Mouse (Mus musculus) ZHBTc4 (cell line): ENCODE measurements around the gene Ganc.
A peak's percentile ranks its signal among the peaks of the same experiment; 100 is the strongest.

ENCODE experiments used
- DNase-seq: peaks from one replicate; pipeline ENCODE4 v3.0.0-alpha.2; 2011; ENCODE audit warnings: low read depth, low spot score

Ganc gene

DNA sequence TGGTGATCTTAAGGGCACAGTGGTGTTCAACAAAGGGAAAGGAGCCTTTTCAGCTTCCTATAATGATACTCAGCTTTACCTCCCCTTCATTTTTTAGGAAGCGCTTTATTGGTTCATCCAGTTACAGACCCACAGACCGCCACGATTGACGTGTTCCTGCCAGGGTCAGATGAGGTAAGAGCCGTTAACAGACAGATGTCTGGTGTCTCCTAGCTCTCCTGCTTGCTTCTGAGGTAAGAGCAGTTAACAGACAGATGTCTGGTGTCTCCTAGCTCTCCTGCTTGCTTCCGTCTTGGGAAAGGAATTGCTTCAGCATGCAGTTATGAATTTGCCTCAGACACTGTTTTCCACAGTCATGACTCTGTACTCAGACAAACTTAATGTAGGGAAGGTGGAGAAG is 47.0 kb downstream of the Ganc start:
- no peak for DNase-seq

DNA sequence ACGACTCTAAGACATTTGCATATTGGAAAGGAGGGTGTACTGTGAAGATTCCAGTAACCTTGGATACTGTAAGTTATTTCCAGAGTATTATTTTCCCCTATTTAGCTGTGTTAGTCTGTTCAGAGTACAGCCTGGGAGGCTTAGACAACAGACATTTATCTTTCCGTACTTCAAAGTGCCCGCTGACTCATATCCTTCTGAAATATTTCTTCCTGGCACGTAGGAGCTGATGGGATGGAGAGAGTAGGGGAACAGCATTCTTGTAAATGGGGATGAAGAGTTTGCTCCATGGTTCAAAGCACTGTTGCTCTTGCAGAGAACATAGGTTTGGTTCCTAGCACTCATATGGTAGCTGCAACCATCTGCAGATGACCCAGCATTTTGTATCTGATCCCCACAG is 48.9 kb downstream of the Ganc start:
- no peak for DNase-seq

DNA sequence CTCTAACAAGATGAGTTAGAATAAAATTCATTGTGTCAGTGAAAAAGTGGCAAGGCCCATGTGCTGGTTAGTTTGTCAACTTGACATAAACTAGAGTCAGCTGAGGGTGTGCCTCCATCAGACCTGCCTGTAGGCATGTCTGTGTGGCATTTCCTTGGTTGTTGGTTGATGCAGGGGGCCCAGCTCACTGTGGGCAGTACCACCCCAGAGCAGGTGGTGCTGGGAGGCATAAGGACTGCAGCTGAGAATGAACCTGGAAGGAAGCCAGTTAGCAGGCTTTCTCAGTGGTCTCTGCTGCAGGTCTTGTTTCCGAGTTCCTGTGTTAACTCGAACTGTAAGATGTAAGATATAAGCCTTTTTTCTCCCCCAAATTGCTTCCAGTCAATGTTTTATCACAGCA is 51.3 kb downstream of the Ganc start:
- no peak for DNase-seq

DNA sequence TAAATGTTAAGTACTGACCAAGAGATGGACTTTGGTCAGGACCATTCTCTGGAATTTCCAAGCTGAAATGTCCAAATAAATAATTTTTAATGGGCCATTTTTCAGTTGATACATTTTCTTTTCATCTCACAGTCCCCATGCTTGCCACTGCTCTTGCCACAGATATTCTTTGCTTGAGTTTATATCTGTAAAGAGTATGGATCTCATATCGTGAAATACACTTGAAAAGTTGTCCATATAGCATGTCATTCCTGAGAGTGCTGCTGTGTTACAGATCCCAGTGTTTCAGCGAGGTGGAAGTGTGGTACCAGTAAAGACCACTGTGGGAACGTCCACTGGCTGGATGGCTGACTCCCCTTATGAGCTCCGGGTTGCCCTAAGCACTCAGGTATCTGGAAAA is 52.0 kb downstream of the Ganc start, which contains the start of gene Capn3:
Gene Capn3 (plus strand): TSS at position 301 of the 400 bp plus-strand sequence.
- DNase-seq: no peak

DNA sequence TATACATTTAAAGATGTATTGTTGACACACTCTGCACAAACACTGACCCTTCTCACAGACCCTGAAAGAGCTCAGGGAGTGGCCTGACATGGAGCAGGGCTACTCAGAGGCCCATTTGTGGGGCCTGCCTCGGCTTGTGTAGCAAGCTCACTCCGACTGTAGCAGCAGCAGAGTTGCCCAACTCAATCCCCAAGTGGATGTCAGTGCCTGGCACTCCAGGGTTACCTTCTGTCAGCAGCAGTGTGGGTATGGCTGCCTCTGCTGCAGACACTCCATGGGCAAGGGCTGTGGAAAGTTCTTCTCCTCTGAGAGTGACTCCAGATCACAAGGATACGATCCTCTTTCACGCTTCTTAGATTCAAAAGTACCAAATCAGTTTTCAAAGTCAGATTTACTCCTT is 56.5 kb downstream of the Ganc start:
- DNase-seq: no peak

DNA sequence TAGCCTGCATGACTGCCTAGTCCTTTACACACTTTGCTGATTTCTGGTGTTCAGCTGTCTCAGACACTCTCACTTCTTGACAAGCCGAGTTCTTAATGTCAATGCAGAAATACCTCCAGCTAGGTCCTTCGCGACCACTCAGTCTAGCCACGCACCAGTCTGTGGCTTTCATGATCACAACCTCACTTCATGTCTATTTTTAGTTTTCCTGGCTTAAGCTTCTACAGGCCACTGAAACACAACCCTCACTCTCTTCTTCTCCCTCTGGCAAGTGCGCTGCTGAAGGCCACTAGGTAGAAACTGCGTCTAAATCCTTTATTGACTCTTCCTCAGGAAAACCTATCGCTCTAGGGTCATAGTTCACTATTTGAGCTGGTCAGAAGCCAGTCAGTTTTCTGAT is 59.6 kb downstream of the Ganc start:
- no peak for DNase-seq

DNA sequence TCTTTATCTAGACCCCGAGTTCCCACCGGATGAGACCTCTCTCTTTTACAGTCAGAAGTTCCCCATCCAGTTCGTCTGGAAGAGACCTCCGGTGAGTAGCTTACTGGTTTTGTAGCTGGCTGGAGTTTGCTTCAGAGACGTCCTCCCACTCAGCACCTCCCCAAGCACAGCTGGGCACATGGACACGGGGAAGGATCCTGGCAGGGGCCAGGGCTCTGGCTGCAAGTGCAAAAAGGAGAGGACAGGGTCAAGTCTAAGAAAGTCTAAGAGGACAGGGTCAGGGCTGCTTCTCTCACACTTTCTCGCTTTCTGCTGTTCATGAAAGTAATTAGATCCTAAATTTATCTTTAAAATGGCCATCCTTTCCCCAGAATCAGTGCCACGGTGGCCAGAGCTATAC is 60.4 kb downstream of the Ganc start:
- DNase-seq: no peak

DNA sequence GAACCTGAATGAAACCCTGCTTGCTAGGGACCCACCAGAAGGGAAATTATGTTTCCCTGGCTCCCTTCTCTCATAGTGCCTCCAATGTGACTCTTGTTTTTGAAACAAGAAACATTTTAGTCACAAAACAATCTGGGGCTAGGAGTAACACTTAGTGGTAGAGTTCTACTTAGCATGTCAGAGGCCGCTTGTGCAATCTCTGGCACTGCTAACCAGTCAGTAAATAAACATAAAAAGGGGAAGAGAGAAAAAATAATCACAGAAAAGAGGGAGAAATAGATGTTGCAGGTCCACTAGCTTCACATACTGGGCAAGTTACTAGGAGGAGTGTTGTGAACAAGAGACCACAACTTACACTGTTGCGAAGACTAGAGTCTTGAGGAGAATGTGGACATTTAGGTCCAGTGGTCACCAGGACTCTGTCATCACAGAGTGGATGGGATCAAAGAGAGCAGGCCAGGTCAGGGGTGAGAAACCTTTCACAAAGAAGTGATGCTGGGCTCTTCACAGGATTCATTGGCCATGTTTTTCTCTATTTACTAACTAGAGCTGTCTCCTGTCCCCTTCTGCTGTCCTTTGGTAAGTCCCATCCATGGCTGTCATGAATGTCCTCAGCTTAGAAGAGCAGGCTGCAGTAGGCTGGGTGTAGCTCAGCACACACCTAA is 61.2 kb downstream of the Ganc start:
- DNase-seq: no peak

DNA sequence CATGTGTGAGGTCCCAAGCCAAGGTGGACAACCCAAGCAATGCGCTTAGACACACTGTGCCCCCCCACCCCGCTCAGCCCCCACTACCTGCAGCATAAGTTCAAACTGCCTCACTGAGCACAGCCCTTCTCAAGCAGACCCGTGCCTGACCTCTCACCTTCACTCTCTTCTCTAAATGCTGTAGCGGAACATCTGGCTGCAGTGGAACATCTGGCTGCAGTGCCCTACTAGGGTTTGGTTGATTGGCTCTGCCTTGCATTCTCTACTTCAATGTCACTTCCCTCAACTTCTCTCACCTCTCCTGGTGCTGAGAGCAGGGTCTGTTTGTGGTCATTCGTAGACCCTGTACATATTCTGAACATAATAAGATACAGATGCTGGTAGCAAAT is 61.7 kb downstream of the Ganc start:
- DNase-seq: no peak

DNA sequence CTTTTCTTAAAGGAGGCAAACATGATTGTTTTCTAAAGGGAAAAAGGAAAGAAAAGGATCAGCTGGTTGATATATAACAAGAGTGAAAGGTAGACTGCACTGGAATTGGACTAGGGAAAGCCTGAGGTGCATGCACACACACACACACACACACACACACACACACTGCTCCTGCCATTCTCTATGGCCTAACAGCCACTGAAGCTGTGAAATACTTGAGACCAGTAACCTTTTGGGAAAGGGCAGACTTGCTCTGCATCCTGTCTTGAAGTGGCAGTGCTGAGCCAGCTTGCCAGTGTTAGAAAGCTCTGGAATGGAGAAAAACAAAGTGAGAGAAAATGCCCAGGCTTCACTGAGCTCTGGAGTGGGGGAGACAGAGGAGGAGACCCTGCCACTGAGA is 64.3 kb downstream of the Ganc start:
- no peak for DNase-seq

DNA sequence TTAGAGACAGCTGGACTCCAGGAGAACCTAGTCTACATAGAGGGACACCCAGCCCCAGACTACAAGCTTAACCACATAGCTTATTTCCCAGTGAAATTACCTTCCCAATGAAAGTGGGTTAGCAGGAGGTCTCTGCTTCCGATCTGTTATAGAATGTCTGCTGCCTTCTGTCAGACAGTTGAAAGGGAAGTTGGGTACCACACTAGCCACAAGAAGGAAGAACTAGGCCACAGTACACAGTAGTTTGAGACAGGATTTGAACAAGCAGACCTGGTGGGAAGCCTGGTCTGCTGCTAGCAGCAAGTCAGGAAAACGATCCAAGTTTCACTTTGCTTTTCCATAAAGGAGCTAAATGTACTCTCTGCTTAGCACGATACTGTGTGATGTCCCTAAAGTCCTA is 65.5 kb downstream of the Ganc start:
- no peak for DNase-seq

DNA sequence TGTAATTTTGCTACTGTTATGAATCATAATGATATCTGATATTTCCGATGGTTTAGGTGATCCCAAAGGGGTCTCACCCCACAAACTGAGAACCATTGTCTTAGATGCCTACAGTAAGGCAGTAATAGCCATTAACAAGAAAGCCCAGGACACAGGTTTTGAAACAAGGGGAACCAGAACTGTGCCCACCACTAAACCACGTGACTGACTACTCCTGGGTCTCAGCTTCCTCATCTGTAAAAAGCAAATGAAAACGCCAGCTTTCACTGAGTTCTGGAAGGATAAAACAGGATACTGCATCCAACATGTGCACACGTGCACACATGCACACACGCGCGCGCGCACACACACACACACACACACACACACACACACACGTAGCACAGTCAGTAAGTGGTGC is 66.0 kb downstream of the Ganc start:
- DNase-seq: no peak

DNA sequence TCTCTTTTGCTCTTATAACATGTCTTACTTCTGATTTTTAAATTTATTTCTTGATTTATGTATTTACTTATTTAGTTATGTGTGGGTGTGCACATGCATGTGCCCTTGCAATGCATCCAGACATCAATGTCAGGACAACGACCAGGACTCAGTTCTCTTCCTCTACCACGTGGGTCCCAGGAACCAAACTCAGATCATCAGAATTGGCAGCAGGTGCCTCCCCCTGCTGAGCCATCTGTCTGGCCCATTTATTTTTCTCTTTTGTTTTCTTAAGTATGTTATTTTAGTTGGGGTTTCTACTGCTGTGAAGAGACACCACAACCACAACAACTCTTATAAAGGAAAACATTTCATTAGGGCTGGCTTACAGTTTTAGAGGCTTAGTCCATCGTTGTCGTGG is 67.2 kb downstream of the Ganc start:
- no peak for DNase-seq

DNA sequence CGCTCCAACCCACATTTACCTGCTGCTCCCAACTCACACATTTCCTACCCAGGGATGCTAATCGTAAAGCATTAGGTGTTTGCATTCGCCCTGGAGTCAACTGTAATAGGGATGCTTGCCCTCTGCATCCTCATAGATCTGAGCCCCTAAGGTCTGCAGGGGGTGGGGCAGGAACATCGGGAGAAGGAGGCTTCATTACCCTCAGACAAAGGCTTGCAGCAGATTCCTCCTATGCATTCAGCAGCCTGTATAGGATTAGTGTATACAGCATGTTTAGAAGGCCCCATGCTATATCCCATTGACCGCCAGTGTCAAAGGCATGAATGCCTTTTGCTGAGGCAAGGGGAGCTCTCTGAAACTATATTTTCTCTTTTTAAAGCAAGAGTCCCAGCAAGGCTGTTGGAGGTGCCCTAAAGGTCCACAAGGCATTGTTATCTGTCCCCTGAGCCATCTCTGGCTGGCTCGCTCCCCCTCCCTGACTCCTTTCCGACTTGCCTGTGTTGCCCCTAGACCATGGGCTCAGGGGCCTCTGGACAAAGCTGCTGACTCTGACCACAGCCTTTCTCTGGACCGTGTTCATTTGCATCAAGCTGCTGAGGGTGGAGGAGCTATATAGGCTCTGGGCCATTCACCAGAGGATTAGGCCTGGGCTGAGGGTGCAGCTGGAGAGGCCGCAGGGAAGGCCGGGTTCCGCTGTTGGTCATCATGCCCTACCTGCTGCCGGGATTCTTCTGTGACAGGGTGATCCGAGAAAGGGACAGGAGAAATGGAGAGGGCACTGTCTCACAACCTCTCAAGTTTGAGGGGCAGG is 72.8 kb downstream of the Ganc start:
- peak; percentile 48 for DNase-seq

DNA sequence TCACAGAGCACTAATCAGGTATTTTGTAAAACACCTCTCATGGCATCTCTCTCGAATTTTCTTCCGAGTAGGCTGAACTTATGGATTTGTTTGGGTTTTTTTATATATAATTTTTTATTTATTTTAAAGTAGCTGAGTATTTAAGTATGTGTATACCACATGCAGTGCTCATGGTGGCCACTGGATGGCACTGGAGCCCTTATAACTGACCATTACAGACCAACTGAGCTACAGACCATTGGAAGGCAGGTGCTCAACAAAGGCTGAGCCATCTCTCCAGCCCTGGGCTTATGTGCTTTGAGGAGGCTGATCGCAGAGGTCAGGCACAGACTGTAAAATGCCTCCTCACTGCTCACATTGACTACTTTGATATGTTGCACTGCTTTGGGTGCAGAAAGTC is 74.9 kb downstream of the Ganc start:
- peak; percentile 88 for DNase-seq

DNA sequence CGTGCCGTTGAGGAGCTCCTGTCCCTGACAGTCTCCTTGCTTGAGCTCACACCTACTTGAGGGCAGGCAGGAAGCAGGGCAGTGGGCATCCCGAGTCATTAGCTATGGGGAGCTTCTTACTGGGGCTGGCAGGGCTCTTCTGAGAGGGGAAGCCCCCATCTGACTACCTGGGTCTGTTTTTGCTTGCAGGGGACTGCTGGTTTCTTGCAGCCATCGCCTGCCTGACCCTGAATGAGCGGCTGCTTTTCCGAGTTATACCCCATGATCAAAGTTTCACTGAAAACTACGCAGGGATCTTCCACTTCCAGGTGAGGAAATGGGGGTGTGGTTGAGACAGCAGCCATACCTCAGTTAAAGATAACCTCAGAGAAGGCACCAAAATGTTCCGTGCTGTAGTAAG is 78.2 kb downstream of the Ganc start:
- DNase-seq: no peak

DNA sequence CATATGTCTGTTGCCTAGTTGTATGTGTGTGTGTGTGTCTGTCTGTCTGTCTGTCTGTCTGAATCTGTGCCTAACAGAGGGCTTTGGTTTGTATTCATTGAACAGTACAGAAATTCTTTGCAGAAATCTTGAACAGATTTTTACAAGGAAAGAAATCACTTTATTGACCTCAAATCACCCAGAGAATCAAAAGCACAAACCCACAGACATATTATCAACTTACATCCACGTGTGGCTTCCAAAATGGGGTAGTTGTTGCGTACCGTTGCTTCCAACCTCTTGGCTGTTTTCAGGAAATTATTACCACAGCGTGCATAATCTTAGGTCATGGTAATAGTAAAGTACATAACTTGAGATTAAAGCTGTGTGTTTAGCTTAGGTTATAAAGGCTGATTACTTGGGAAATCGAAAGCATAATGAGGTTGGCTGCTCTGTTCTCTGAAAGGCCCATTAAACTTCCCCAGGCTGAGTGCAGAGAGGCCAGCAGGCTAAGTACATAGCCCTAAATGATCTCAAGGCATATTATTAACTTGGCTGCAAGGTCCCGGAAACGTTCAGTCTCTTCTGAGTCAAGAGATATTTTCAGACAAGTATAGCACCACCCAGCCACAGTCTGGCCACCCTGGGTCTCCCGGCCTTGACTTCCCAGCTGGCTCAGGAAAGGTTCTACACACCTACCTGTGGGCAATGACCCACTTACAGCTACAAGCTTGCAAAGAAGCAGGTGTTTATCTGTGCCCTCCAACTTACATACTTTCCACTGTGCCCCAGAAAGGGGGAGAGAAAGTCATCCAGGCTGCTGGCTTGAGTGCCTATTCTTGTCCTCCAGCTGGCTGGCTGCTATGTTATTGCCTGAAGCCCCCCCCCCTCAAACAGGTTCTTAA is 79.1 kb downstream of the Ganc start:
- no peak for DNase-seq

DNA sequence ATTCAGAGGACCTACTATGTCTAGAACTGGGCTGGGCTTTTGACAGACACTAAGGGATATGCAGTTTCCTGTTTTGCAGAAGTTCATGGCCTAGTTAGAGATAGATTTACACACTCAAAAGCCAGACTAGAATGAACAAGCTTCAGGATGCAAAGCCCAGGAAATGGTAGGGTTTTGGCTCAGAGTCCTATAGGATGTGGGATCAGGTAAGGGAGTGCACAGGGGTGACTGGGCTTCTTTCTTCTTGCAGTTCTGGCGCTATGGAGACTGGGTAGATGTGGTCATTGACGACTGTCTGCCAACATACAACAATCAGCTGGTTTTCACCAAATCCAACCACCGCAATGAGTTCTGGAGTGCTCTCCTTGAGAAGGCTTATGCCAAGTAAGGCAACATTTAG is 80.5 kb downstream of the Ganc start:
- no peak for DNase-seq

DNA sequence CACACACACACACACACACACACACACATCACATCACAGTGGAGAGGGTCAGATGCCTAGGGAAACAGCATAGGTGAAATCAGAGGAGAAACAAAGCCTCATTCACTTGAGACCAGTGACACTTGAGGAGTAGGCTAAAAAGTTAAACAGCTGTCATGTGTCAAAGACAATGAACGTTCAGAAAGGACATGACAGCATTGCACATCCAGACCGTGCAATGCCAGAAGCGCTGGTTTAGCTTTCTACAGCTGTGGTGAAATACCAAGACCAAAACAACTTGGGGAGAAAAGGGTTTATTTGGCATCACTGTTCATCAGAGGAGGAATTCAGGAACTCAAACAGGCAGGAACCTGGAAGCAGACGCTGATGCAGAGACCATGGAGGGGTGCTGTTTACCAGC is 89.6 kb downstream of the Ganc start:
- DNase-seq: no peak

DNA sequence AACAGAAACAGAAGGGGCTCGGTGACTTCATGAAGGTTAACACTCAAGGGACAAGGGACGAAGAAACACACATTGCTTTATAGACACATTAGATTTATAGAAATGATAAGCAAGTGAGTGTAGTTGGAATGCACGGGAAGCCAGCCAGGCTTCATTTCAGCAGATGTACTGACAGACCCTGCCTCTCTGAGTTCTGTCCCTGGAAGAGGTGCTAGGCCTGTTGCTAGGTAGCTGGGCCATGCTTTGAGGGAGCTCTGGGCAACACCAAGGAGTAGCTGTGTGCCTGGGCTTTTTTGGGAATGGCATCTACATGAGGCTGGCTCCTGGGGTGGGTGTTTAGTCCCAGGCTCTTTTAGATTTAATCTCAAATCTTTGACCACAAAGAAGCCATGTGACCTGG is 92.8 kb downstream of the Ganc start:
- DNase-seq: no peak

DNA sequence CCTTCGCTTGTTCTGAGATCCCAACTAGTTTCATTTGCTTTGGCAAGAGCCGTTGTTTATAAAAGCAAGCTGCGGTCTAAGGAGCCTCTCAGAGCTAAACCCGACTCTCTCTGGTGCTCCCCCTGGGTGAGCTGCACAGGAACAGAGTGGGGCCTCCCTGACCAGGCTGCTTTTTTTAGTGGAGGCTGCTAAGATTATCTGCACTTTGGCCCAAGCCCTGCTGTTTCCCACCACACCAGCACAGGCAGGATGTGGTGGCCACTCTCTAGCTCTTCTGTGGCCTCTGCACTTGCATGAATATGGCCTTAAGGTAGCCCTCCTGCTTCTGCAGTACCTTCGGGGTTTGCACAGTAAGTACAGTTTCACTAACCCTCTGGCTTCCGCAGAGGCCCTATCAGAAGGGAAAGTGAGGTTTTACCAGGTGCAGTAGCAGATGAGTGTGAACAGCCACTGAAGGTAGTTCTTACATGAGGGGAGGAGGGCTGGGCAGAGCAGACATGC is 96.3 kb downstream of the Ganc start:
- DNase-seq: no peak
